Mouse (Mus musculus) stomach, postnatal 0 days (tissue): ENCODE data around the gene Heatr6.
A peak's percentile ranks its signal among the peaks of the same experiment; 100 is the strongest.

ENCODE experiments used
- CTCF ChIP-seq: IDR thresholded peaks from 2 replicates; pipeline ENCODE4 v1.5.1; 2016; ENCODE audit warnings: antibody characterized with exemption, low read depth, mild to moderate bottlenecking, moderate library complexity
- EP300 ChIP-seq: optimal IDR thresholded peaks from 2 replicates; pipeline ENCODE3; 2016; ENCODE audit warnings: antibody characterized with exemption

DNA sequence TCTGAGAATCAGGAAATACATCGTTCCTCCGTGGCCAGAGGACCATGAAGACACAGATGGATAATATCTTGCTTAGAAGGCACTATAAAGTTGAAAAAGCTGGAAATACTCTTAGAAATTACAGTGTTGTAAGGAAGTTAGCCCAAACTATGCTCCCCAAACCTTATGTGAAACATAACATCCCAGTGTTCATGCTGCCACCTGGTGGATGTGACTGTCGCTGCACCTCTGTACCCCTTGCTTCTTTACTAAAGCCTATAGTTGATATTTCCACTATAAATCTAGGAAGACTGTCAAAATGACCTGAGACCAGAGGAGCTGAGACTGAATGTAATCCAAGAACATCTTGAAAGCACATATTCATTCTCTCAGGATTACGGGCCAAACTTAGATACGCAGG, 14.3 kb upstream of the Heatr6 start:
- TF ChIP-seq CTCF (peak; percentile 95), EP300 (no peak)
